Mouse (Mus musculus) urinary bladder, postnatal 10 days (tissue): ENCODE measurements around the gene Pfkfb4.

Experiments
- DNase-seq: peaks from one replicate; pipeline ENCODE4 v3.0.0; 2022; ENCODE audit warnings: low spot score

Pfkfb4 gene

GRCm38 (mm10) chr9:109038086-109038895, 46.7 kb downstream of the Pfkfb4 start, which contains the start of gene Shisa5:
Gene Shisa5, plus strand, starts transcription at chr9:109038565.
- no peak for DNase-seq

GRCm38 (mm10) chr9:109038901-109039364, 47.4 kb downstream of the Pfkfb4 start:
- DNase-seq, result no peak

GRCm38 (mm10) chr9:109039681-109040080, 48.1 kb downstream of the Pfkfb4 start:
- no peak for DNase-seq

- no peak for DNase-seq
Observed at GRCm38 (mm10) chr9:109040216-109040615, 48.6 kb downstream of the Pfkfb4 start.

GRCm38 (mm10) chr9:109040906-109041305, 49.3 kb downstream of the Pfkfb4 start:
- no peak for DNase-seq

- no peak for DNase-seq
Observed at GRCm38 (mm10) chr9:109041351-109041750, 49.8 kb downstream of the Pfkfb4 start.

- DNase-seq, result no peak
Observed at GRCm38 (mm10) chr9:109046306-109046705, 54.7 kb downstream of the Pfkfb4 start.

- no peak for DNase-seq
Observed at GRCm38 (mm10) chr9:109049316-109049715, 57.7 kb downstream of the Pfkfb4 start.

- no peak for DNase-seq
Observed at GRCm38 (mm10) chr9:109049996-109050673, 58.6 kb downstream of the Pfkfb4 start.

- no peak for DNase-seq
Observed at GRCm38 (mm10) chr9:109050674-109050997, 59.1 kb downstream of the Pfkfb4 start.

- no peak for DNase-seq
Observed at GRCm38 (mm10) chr9:109051011-109051501, 59.5 kb downstream of the Pfkfb4 start.

GRCm38 (mm10) chr9:109051651-109052489, 60.3 kb downstream of the Pfkfb4 start:
- DNase-seq, result no peak

GRCm38 (mm10) chr9:109052490-109053260, 61.1 kb downstream of the Pfkfb4 start:
- DNase-seq, result no peak

- no peak for DNase-seq
Observed at GRCm38 (mm10) chr9:109053366-109053765, 61.8 kb downstream of the Pfkfb4 start.

GRCm38 (mm10) chr9:109053851-109054250, 62.3 kb downstream of the Pfkfb4 start:
- no peak for DNase-seq

- DNase-seq, result no peak
Observed at GRCm38 (mm10) chr9:109054712-109055111, 63.1 kb downstream of the Pfkfb4 start.

GRCm38 (mm10) chr9:109055271-109056030, 63.9 kb downstream of the Pfkfb4 start:
- no peak for DNase-seq

- DNase-seq, result no peak
Observed at GRCm38 (mm10) chr9:109056081-109056690, 64.6 kb downstream of the Pfkfb4 start.

GRCm38 (mm10) chr9:109056916-109057315, 65.3 kb downstream of the Pfkfb4 start:
- DNase-seq, result no peak

- DNase-seq, result no peak
Observed at GRCm38 (mm10) chr9:109057543-109057942, 66.0 kb downstream of the Pfkfb4 start.
